Mouse (Mus musculus): ENCODE data around the gene Zic1. TPM values are rescaled to one million over a fixed set of nuclear protein-coding genes. Genes with fewer than 3 reads are reported as not detected.

Gene Zic1
- total and polyA plus RNA-seq, 3 experiments, result 0.08 TPM; not detected in 2

DNA sequence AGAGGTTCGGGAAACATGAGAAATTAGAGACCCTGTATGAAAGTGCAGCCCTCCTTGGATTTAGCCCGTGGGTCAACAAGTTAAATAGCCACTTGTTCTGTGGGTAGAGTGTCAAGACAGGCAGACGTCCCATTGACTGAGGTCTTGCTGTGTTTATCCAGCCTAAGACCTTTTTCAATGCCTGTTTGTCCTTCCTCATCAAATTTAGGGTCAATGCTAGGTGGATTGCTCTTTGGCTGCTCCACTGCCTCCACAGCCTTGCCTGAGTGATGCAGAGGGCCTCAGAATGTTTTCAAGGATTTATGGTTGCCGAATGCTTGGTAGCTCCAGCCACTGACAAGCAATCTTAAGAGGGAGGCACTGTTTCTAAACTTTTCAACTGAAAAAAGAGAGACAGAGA is 6.0 kb upstream of the Zic1 start:
- H3K27me3 ChIP-seq (ENCODE audit: control insufficient read depth, insufficient read depth, low read length), result peaks cover 7% of the 10 kb centered on the region
- H3K9ac ChIP-seq (ENCODE audit: low read depth, low read length), result no peak overlapping the region
- TF ChIP-seq CTCF (IDR thresholded peaks at IDR 0.05) (no peak), POLR2A (IDR thresholded peaks at IDR 0.05; ENCODE audit: insufficient read depth, low read depth, low read length) (no peak), EP300 (IDR thresholded peaks at IDR 0.05; ENCODE audit: insufficient read depth, low read depth, low read length) (no peak)
- DNase-seq, result no peak
- WGBS, result 26% methylated on average over 4 of the region's 4 CpGs
- H3K79me2 ChIP-seq (replicated peaks; ENCODE audit: control insufficient read depth, insufficient read depth, low read length), result no peaks in the 10 kb centered on the region
- intact Hi-C loops (cut with DNase I), result no loop called here
- H3K4me1 ChIP-seq (ENCODE audit: control insufficient read depth, insufficient read depth, low read length), result no peaks in the 10 kb centered on the region
- H3K36me3 ChIP-seq (ENCODE audit: control insufficient read depth, insufficient read depth, low read length), result no peaks in the 10 kb centered on the region
- H3K27ac ChIP-seq, result no peak overlapping the region
- no peak overlapping the region for H3K4me3 ChIP-seq

DNA sequence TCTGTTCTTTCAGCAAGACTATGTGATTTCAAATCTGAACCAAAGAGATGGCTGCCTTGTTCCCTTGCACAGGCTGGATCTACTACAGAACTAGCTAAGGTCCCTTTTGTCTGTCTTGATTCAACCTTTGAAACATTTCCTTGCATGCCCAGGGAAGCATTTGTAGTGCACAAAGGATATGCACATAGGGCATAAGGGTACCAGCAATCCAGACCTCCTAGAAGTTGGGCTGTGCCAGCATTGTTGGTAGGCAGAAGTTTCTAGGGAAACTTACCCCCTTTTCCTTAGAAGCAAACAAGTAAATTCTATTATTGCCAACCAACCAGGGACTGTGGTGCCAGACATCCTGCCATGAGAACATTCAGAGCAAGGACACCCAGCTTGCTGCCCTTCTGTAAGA is 5.4 kb upstream of the Zic1 start:
- intact Hi-C loops (cut with DNase I), result no loop called here
- TF ChIP-seq CTCF (IDR thresholded peaks at IDR 0.05) (no peak), POLR2A (IDR thresholded peaks at IDR 0.05; ENCODE audit: insufficient read depth, low read depth, low read length) (no peak), EP300 (IDR thresholded peaks at IDR 0.05; ENCODE audit: insufficient read depth, low read depth, low read length) (no peak)
- Histone ChIP-seq H3K79me2 (replicated peaks; ENCODE audit: control insufficient read depth, insufficient read depth, low read length) (no peaks in the 10 kb centered on the region), H3K4me1 (ENCODE audit: control insufficient read depth, insufficient read depth, low read length) (no peaks in the 10 kb centered on the region), H3K9ac (ENCODE audit: low read depth, low read length) (no peak overlapping the region), H3K27ac (no peak overlapping the region), H3K36me3 (ENCODE audit: control insufficient read depth, insufficient read depth, low read length) (no peaks in the 10 kb centered on the region), H3K4me3 (no peak overlapping the region), H3K27me3 (ENCODE audit: control insufficient read depth, insufficient read depth, low read length) (peaks cover 6% of the 10 kb centered on the region; the same call in 1 of the 2 replicates)
- DNase-seq, result no peak

DNA sequence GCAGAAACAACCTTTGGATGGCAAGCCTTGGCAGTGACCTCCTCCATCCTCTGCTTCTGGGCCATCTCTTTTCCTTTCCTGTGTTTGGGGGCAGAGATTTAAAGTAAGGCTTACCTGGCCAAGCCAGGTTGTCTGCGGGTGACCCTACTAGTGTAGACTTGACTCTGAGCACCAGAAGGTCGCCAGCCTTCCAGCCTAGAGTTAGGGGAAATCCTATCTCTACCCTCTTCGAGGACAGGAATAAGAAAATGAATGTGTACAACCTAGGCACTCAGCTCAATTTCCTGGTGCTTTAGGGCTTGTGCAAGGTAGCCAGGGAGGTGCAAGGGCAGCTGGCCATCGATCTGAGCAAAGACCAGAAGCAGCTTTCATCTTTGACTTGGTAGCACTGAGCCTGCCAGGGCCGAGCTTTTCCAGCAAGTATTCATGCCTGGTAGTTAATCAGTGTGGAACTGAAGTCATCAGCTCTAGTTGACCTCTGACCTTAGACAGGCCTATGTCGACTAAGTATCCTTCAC is 4.6 kb upstream of the Zic1 start:
- Histone ChIP-seq H3K36me3 (ENCODE audit: control insufficient read depth, insufficient read depth, low read length) (no peaks in the 10 kb centered on the region), H3K27ac (no peak overlapping the region), H3K27me3 (ENCODE audit: control insufficient read depth, insufficient read depth, low read length) (peaks cover 6% of the 10 kb centered on the region), H3K9ac (ENCODE audit: low read depth, low read length) (no peak overlapping the region), H3K4me1 (ENCODE audit: control insufficient read depth, insufficient read depth, low read length) (no peaks in the 10 kb centered on the region), H3K4me3 (no peak overlapping the region), H3K79me2 (replicated peaks; ENCODE audit: control insufficient read depth, insufficient read depth, low read length) (no peaks in the 10 kb centered on the region)
- intact Hi-C loops (cut with DNase I), result no loop called here
- no peak for DNase-seq
- 20% methylated on average over 6 of the region's 6 CpGs for WGBS
- TF ChIP-seq CTCF (IDR thresholded peaks at IDR 0.05), result no peak
- TF ChIP-seq POLR2A (IDR thresholded peaks at IDR 0.05; ENCODE audit: insufficient read depth, low read depth, low read length), result no peak
- TF ChIP-seq EP300 (IDR thresholded peaks at IDR 0.05; ENCODE audit: insufficient read depth, low read depth, low read length), result no peak

DNA sequence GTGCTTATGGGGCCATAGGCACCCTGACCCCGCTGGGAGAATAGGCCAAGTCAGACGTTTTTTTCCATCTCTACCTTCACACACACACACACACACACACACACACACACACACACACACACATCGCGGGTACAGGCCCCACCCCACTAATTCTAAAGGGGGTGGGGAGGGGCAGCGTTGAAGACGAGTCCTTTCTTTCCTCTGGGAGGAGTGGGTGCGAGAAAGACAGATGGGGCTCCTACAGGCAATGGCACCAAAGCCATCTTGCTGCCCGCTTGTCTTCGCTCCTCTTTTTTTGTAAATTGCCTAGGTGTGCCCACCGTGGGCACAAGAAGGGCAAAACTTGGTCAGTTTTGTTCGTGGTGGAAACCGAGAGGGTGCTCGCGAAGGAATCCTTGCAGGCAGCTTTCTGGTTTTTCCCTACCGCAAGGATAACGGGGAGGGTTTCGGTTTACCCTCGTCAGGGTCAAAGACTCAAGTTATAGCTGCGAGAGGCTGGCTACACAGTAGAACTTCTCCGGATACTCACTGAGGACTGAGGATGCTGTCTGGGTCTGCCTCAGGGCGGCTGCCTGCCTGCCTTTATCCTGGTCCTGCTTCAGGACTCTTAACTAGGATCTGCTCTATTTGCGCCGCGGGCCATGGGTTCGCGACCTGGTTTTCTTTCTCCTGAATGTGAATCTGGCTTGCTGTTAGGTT is 3.8 kb upstream of the Zic1 start:
- intact Hi-C loops (cut with DNase I), result no loop called here
- 9% methylated on average over 26 of the region's 26 CpGs for WGBS
- Histone ChIP-seq H3K79me2 (replicated peaks; ENCODE audit: control insufficient read depth, insufficient read depth, low read length) (no peaks in the 10 kb centered on the region), H3K27ac (no peak overlapping the region), H3K36me3 (ENCODE audit: control insufficient read depth, insufficient read depth, low read length) (no peaks in the 10 kb centered on the region), H3K4me1 (ENCODE audit: control insufficient read depth, insufficient read depth, low read length) (no peaks in the 10 kb centered on the region), H3K4me3 (no peak overlapping the region), H3K9ac (ENCODE audit: low read depth, low read length) (no peak overlapping the region), H3K27me3 (ENCODE audit: control insufficient read depth, insufficient read depth, low read length) (peaks cover 14% of the 10 kb centered on the region)
- DNase-seq, result no peak
- TF ChIP-seq POLR2A (IDR thresholded peaks at IDR 0.05; ENCODE audit: insufficient read depth, low read depth, low read length) (no peak), CTCF (IDR thresholded peaks at IDR 0.05) (no peak), EP300 (IDR thresholded peaks at IDR 0.05; ENCODE audit: insufficient read depth, low read depth, low read length) (no peak)

DNA sequence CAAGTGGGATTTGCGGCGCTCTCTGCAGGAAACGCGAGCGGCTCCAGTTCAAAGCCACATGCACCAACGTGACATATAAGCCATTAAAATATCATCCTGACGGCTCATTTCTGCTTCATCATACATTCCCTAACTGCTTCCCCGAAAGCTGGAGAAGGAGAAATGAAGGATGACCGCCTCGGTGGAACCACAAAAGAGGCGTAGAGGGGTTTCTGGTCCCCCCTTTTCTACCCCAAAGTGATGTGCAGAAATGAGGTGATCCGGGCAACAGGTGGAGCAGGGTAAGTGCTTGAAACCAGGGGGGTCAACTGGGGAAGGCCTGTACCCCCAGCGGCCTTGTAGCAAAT is 3.3 kb upstream of the Zic1 start:
- Histone ChIP-seq H3K36me3 (ENCODE audit: control insufficient read depth, insufficient read depth, low read length) (no peaks in the 10 kb centered on the region), H3K79me2 (replicated peaks; ENCODE audit: control insufficient read depth, insufficient read depth, low read length) (no peaks in the 10 kb centered on the region), H3K27ac (no peak overlapping the region), H3K27me3 (ENCODE audit: control insufficient read depth, insufficient read depth, low read length) (peaks cover 19% of the 10 kb centered on the region), H3K4me3 (no peak overlapping the region), H3K9ac (ENCODE audit: low read depth, low read length) (no peak overlapping the region), H3K4me1 (ENCODE audit: control insufficient read depth, insufficient read depth, low read length) (no peaks in the 10 kb centered on the region)
- intact Hi-C loops (cut with DNase I), result no loop called here
- WGBS, result 7% methylated on average over 13 of the region's 13 CpGs
- no peak for DNase-seq
- TF ChIP-seq CTCF (IDR thresholded peaks at IDR 0.05) (no peak), EP300 (IDR thresholded peaks at IDR 0.05; ENCODE audit: insufficient read depth, low read depth, low read length) (no peak), POLR2A (IDR thresholded peaks at IDR 0.05; ENCODE audit: insufficient read depth, low read depth, low read length) (no peak)

DNA sequence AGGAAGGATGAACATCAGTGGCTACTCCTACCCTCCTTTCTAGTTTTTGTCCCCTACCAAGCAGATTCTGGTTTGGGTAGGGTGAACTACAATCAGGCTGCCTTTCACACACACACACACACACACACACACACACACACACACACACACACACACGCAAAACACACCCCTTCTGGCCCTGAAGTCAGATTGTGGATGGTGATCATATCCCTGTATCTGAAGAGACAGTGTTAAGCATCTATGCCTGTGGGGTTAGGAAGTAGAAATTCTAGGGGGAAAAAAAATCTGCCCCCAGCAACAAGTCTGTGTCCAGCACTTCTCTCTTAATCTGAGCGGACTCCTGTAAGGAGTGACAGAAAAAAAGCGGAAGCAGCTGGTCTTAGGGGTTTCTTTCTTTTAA is 2.5 kb upstream of the Zic1 start:
- no peak overlapping the region for H3K9ac ChIP-seq (ENCODE audit: low read depth, low read length)
- intact Hi-C loops (cut with DNase I), result no loop called here
- H3K79me2 ChIP-seq (replicated peaks; ENCODE audit: control insufficient read depth, insufficient read depth, low read length), result no peaks in the 10 kb centered on the region
- H3K4me1 ChIP-seq (ENCODE audit: control insufficient read depth, insufficient read depth, low read length), result no peaks in the 10 kb centered on the region
- no peaks in the 10 kb centered on the region for H3K36me3 ChIP-seq (ENCODE audit: control insufficient read depth, insufficient read depth, low read length)
- no peak overlapping the region for H3K27ac ChIP-seq
- 7% methylated on average over 3 of the region's 3 CpGs for WGBS
- DNase-seq, result no peak
- peaks cover 22% of the 10 kb centered on the region for H3K27me3 ChIP-seq (ENCODE audit: control insufficient read depth, insufficient read depth, low read length)
- no peak overlapping the region for H3K4me3 ChIP-seq
- no peak for TF ChIP-seq POLR2A (IDR thresholded peaks at IDR 0.05; ENCODE audit: insufficient read depth, low read depth, low read length)
- no peak for TF ChIP-seq CTCF (IDR thresholded peaks at IDR 0.05)
- TF ChIP-seq EP300 (IDR thresholded peaks at IDR 0.05; ENCODE audit: insufficient read depth, low read depth, low read length), result no peak
